Mouse (Mus musculus) myocyte (in vitro differentiated cells): ENCODE measurements around the gene Tfpi.

Source experiments
- CEBPB ChIP-seq: IDR thresholded peaks from 2 replicates; pipeline ENCODE4 v1.6.1; 2011; ENCODE audit warnings: mild to moderate bottlenecking, moderate library complexity; ENCODE audit not compliant: poor library complexity, insufficient read depth, severe bottlenecking
- E2F4 ChIP-seq: IDR thresholded peaks from one replicate; pipeline ENCODE4 v1.6.1; 2011; ENCODE audit warnings: mild to moderate bottlenecking, control low read depth, moderate library complexity; ENCODE audit not compliant: insufficient read depth
- MAX ChIP-seq: IDR thresholded peaks from one replicate; pipeline ENCODE4 v1.6.1; 2011; ENCODE audit warnings: low read depth, mild to moderate bottlenecking, control low read depth
- MYOD1 ChIP-seq, 3 experiments: IDR thresholded peaks; one replicate each; pipeline ENCODE4 v1.6.1; 2011; ENCODE audit warnings: control low read depth in 2 of 3, low read depth in 2 of 3, mild to moderate bottlenecking in 2 of 3, moderate library complexity in 1 of 3; ENCODE audit not compliant: insufficient read length in 2 of 3, control insufficient read depth in 1 of 3
- MYOG ChIP-seq, 3 experiments: IDR thresholded peaks; one replicate each; pipeline ENCODE4 v1.6.1; 2011; ENCODE audit warnings: control low read depth in 2 of 3, low read depth in 2 of 3, mild to moderate bottlenecking in 2 of 3; ENCODE audit not compliant: insufficient read length in 2 of 3, control insufficient read depth in 1 of 3, insufficient read depth in 1 of 3
- POLR2A ChIP-seq: IDR thresholded peaks from one replicate; pipeline ENCODE4 v1.6.1; 2011; ENCODE audit warnings: low read depth, mild to moderate bottlenecking, control low read depth, moderate library complexity; ENCODE audit not compliant: insufficient read length
- POLR2AphosphoS2 ChIP-seq: IDR thresholded peaks from one replicate; pipeline ENCODE4 v1.6.1; 2011; ENCODE audit warnings: low read depth, control low read depth; ENCODE audit not compliant: insufficient read length
- REST ChIP-seq: IDR thresholded peaks from one replicate; pipeline ENCODE4 v1.6.1; 2011; ENCODE audit warnings: mild to moderate bottlenecking, control low read depth, moderate library complexity; ENCODE audit not compliant: insufficient read depth, insufficient read length
- SRF ChIP-seq: IDR thresholded peaks from one replicate; pipeline ENCODE4 v1.6.1; 2011; ENCODE audit warnings: low read depth; ENCODE audit not compliant: control insufficient read depth, insufficient read length
- TCF12 ChIP-seq: IDR thresholded peaks from one replicate; pipeline ENCODE4 v1.6.1; 2011; ENCODE audit warnings: mild to moderate bottlenecking, control low read depth; ENCODE audit not compliant: poor library complexity, insufficient read depth, severe bottlenecking
- TCF3 ChIP-seq: IDR thresholded peaks from one replicate; pipeline ENCODE4 v1.6.1; 2011; ENCODE audit warnings: low read depth, control low read depth; ENCODE audit not compliant: insufficient read length
- USF1 ChIP-seq: IDR thresholded peaks from one replicate; pipeline ENCODE4 v1.6.1; 2011; ENCODE audit warnings: low read depth, mild to moderate bottlenecking, control low read depth, moderate library complexity

GRCm38 (mm10) chr2:84425138-84425537, 51.4 kb downstream of the Tfpi start, which contains the start of gene Calcrl:
- peak; percentile 98 for TF ChIP-seq POLR2A
- no peak for TF ChIP-seq USF1
- no peak for TF ChIP-seq SRF
- no peak for TF ChIP-seq TCF12
- TF ChIP-seq POLR2AphosphoS2 = peak; percentile 96
- peak; percentile 29 for TF ChIP-seq REST
- TF ChIP-seq CEBPB = peak; percentile 40; the same call in 1 of the 2 replicates
- no peak for TF ChIP-seq E2F4
- TF ChIP-seq MAX = no peak
- TF ChIP-seq MYOG (IDR thresholded peaks at IDR 0.05; ENCODE audit: control insufficient read depth in 1 of 3, insufficient read depth in 1 of 3, insufficient read length in 2 of 3, low read depth in 2 of 3) = no peak
- no peak for TF ChIP-seq TCF3
- TF ChIP-seq MYOD1 (IDR thresholded peaks at IDR 0.05; ENCODE audit: control insufficient read depth in 1 of 3, insufficient read length in 2 of 3, low read depth in 2 of 3) = no peak
